Mouse (Mus musculus) left cerebral cortex, adult 8-10 months (tissue): ENCODE results near the gene Rnf103. TPM values are rescaled to one million over a fixed set of nuclear protein-coding genes. Genes with fewer than 3 reads are reported as not detected.
A peak's percentile ranks its signal among the peaks of the same experiment; 100 is the strongest.
"Not testable (repeated sequence)": the region's sequence is repeated elsewhere in the genome, so short reads cannot be mapped to it uniquely, and the experiment has no call there.

ENCODE experiments used
- DNase-seq, 2 experiments: peaks; one replicate each; pipeline ENCODE4 v3.0.0; 2022; ENCODE audit warnings: low spot score in 2 of 2
- total RNA-seq, 4 experiments: library from RNA; stranded (reverse); gene quantifications; 2 replicates each; pipeline ENCODE4 v1.2.4; 2022

The Rnf103 gene
- 10 to 100 TPM; 52.4 to 53.7 (median 53.5) TPM for total RNA-seq

- peak; percentile 81 for DNase-seq
Observed at GRCm38 (mm10) chr6:71493675-71494340, at the start of gene Rnf103. Gene Rnf103, plus strand, starts transcription at chr6:71493894.

GRCm38 (mm10) chr6:71444756-71445155 lies 48.9 kb upstream of the Rnf103 start:
- no peak for DNase-seq

DNA sequence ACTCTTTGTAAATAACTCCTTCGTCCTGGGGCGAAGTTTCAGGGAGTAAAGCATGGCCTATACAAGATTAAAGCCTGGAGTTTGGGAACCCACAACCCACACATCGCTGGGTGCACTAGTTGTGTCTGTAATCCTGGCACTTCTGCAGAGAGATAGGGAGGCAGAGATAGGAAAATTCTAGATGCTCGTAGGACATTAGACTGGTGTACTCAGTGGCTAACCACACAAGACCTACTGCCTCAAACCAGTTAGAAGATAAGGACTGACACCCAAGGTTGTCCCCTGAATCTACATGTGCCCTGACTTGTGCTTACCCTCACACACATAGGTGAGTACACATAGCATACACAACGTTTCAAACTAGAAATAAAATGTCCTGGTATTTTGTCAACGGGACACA lies 48.1 kb upstream of the Rnf103 start:
- no peak for DNase-seq

- no peak for DNase-seq
Observed at GRCm38 (mm10) chr6:71452792-71453191, 40.9 kb upstream of the Rnf103 start.

DNA sequence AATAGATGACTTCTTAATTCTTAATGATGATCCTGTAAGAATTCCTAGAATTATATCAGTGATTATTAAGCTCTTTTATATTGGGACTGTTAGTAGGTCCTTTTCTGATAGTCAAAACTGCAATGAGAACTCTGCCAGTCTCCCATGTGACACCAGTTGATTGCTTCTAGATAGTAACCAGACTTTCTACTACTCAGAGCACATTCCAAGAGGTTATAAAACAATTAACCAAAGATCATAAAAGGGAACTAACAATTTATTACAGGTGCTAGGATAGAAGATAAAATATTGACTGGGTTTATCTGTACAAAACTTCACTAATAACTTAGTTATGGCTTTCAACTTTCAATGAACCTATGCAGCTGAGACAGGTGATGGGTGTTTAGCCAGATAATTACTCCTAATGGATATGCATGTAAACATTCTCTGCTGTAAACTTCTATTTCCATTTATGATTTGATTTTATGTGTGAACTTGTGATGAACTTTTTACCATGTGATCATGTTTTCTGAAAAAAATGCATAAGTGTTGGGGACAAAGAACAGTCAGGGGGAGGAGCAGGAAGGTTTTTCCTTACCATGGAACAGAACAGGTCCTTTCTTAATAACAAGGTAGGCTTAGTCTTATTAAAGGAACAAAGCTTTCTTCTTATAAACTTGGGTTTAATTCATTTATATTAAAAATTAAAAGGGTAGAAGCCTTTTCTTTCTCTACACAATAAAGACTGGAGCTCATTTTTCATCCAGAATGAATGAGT lies 39.5 kb upstream of the Rnf103 start:
- DNase-seq: not testable (repeated sequence)

DNA sequence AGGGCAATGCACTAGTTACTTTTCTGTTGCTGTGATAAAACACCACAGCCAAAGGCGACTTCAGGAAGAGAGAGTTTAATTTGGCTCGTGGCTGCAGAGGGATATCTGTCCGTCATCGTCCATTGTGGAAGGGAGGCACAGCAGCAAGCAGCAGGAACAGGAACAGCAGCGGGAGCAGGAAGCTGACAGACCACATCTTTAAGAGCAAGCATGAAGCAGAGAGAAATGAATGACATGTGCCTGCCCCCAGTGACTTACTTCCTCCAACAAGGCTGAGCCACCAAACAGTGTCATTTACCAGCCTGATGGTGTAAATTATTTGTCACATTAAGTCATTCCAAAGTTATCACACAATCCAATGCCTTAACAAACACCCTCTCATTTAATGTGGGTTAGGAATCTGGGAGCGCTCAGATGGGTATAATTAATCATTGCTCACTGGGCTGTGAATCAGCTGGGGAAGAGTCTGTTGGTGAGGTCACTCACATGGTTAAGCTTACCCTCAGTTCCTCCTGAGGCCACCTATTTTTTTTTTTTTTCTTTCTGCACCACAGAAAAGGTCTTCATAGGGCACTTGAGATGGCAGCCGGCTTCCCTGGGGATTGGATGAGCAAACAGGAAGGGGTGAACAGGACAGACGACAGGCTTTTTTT lies 35.6 kb upstream of the Rnf103 start:
- DNase-seq: no peak

DNA sequence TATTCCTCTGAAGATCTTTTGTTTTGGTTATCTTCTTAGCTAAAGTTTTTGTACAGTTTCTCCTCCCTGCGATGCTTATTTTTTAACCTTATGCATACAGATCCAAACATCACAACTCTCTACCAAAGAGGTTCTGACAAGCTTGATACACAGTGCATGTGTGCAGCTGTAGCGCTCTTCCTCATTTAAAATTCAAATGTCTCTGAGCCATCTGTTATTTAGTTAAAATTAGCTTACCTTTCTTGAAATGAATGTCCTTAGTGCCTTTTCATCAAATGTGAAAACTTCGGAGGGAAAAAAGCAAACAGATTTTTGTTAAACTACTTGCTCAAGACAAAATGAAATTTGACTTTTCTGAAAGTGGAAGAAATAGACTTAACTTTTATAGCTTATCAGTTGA lies 28.5 kb upstream of the Rnf103 start:
- no peak for DNase-seq

DNA sequence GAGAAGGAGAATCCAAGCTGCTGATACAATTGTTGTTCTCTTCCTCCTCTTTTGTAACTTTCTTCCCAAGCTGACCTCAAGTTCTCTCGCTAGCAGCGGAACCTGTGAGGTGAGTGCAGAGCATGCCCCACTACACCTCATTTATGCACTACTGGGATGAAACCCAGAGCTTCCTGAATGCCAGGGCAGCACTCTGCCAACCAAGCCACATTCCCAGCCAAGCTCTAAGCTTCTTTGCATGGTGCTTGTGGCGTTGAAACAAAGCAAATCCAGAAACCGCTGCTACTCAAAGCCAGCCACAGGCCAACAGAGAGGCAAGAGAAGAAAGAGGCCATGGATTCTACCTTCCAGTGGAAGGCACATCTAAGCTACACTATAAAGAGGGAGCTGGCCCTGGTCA lies 25.9 kb upstream of the Rnf103 start:
- DNase-seq: no peak

DNA sequence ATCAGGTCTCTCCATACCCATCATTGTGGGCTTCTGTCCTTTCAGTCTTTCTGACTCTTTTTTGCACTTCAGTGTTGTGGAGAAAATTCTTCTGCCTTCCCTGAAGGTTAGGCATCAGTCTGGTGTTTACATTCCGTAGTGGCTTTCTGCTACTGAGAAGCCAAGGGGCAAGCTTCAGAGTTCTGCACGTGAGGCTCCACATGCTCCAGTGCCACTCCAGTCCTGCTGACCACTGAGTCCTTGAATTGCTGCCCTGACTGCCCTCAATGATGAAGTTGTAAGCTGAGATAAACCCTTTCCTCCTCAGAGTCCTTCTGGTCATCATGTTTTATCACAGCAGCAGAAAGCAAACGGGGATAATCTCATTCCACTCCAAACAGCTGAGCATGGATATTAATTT lies 24.4 kb upstream of the Rnf103 start:
- DNase-seq: no peak

DNA sequence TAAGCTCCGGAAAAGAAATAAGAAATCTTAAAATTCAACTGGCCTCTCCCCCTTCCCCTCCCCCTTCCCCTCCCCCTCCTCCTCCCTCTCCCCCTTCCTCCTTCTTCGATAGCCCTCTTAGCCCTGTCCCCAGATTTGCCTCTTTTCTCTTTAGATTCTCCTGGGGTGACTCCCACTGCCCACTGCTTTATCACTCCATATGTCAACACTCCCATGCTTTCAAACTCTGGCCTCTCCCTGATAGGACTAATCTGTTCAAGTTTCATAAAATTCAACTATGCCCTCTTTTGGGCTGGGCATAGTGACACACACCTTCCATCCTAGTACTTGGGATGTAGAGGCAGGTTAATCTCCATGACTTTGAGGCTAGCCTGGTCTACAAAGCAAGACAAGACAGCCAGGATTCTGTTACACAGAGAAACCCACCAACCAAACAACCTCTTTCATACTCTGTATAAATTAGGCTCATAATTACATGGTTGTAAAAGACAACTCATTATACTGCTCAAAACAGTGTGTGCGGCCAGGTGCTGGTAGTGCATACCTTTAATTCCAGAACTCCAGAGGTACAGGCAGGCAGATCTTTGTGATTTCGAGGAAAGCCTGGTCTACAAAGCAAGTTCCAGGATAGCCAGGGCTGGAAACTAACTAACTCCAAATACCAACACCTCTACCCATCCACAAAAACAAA lies 21.7 kb upstream of the Rnf103 start:
- no peak for DNase-seq

DNA sequence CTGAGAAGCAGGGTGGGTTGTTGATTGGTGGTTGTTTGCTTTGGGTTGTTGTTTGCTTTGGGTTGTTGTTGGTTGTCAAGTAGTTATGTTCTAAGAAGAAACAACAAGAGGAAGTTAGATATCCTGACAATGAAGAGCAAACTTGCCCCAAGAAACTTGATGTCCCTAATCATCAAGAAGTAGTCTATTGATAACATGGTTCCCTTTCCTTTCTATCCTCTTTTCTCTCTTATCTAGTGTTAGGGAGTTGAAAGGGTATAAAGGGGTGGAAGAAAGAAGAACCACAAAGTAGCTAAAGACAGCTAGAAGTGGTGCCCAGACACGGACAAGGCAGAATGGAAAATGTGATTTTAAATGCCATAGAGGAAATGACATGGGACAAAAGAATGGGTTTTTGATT lies 20.9 kb upstream of the Rnf103 start:
- no peak for DNase-seq

DNA sequence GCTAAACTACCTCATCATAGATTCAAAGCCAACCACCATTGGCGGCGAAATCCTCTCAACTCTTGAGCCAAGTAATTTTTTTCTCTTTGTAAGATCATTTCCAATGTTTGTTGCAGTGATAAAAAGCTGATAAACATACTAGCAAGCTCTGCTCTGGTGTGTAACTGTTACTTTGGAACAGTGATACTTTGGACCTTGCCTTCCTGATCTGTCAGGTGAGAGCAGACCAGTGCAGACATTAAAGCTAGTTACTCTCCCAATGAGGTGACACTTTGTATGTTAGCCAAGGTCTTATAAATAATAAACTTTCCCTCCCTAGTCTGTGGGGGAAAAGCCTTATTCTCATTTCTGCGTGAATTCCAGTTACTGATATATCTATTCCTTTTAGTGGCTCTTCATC lies 18.1 kb upstream of the Rnf103 start:
- no peak for DNase-seq

DNA sequence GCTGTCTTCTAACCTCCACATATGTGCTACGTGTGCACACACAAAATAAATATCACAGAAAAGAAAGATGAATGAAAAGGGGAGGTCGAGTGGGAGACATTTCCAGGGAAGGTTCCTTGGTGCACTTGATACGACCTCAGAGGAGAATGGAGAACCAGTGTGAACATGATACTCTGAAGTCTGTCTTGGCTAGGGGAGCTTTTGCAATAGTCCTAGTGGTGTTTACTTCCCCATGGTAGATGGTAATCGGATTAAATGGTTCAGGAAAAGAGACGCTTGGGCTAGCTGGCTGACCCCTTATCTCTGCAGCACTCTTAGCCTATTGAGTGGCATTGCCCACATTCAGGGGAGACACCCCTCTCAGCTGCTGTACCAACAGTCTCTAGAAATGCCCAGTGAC lies 16.9 kb upstream of the Rnf103 start:
- DNase-seq: no peak

DNA sequence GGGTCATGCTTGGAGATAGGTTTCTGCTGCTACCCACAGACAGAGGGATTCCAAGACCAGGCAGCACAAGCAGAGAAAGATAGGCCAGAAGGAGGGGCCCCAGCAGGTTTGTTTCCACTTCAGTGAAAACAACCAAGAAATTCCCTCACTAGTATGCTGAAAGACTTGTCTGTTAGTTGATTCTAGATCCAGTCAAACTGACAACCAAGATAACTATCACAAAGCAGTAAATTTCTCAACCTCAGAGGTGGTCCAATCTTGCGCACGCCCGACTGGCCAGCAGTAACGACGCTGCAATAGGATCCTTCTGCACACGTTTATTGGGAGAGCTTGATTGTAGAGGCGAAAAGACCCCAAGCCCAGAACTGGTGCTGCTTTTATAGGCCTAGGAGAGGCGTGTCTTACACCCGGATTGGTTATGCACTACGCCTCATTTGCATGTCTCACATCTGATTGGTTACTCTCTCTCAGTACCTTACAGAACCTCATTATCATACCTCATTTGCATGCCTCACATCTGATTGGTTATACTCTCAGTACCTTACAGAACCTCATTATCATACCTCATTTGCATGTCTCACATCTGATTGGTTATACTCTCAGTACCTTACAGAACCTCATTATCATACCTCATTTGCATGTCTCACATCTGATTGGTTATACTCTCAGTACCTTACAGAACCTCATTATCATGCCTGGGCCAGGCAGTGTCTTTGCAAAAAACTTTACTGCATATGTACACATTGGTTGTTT lies 14.7 kb upstream of the Rnf103 start:
- not testable (repeated sequence) for DNase-seq

DNA sequence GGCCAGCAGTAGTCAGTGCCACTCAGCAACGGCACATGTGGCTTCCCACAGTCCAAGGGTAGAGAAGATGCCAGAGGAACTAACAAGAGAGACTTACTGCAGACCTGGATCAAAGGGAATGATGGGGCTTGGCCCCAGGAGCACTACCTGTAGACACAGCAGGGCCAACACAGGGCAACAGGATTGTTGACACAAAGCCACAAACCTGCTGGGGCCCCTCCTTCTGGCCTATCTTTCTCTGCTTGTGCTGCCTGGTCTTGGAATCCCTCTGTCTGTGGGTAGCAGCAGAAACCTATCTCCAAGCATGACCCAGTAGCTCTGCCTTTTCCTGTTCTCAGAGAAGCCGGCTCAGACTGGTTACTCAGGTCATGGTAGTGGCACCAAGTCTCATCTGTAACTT lies 14.1 kb upstream of the Rnf103 start:
- not testable (repeated sequence) for DNase-seq

DNA sequence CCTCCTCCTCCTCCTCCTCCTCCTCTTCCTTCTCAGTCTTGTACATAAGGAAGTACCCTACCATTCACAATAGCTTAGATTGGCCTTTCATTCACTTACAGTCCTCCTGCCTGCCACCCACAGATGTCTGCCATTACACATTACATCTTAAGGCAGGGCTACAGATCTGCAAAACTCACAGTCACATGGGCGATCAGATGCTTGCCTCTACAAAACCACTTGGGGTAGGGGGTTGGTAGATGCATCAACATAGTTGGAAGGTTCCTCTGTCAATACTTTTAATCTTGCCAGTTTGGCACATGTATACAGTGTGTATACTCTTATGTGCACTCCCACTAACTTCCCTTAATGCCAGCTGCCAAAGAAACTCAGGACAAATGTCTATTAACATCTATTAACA lies 13.6 kb upstream of the Rnf103 start:
- no peak for DNase-seq

DNA sequence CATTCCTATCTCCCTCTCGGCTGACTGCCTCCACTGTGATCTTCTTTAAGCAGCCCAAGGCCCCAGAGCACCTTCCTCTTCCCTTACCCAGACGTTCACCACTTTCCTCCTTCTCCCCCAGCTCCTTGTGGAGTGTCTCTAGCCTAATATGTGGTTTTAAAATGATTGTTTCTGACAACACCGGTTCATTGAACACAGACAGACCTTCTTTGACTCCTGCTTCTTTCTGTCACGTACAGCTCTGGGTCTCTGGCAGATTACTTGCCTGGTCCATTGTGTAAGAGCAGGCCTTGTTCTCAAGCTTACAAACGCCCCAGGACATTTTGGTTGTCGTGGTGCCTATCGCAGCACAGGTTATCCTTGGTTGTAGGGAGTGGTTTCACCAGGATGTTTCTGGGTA lies 12.6 kb upstream of the Rnf103 start:
- DNase-seq: no peak

DNA sequence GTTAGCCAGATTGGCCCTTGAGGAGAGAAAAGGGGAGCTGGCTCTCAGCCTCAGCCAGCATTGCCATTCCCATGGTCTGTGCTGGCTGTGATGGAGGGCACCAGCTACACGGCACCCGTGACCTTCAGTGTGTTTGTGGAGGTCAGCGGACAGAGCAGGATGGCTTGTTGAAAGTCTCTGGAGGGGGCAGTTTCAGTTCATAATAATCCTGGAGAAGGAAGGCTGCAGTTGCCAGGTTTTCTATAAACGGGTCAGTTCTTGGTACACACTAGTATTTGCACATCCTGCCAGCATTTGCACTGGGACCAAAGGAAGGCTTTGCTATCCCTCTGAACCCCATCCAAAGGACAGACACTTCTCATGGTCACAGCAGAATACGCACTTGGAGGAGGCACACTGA lies 8.4 kb upstream of the Rnf103 start:
- no peak for DNase-seq

- no peak for DNase-seq
Observed at GRCm38 (mm10) chr6:71486226-71486625, 7.5 kb upstream of the Rnf103 start.

DNA sequence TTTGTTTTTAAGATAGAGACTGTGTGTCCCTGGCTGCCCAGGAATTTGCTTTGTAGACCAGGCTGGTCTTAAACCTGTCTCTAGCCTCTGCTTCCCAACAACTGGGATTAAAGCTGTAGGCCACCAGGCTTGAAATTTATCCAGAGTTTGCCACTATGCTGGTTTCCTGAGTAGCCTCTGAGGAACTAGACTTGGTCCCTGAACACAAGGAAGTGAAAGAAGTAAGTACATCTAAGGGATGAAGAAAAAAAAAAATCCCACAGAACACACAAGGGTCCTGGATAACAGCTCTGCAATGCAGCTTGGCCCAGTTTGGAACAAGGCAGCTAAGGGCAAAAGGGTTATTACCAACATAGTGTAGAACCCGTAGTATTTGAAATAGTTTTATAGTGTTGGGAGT lies 6.8 kb upstream of the Rnf103 start:
- DNase-seq: no peak

DNA sequence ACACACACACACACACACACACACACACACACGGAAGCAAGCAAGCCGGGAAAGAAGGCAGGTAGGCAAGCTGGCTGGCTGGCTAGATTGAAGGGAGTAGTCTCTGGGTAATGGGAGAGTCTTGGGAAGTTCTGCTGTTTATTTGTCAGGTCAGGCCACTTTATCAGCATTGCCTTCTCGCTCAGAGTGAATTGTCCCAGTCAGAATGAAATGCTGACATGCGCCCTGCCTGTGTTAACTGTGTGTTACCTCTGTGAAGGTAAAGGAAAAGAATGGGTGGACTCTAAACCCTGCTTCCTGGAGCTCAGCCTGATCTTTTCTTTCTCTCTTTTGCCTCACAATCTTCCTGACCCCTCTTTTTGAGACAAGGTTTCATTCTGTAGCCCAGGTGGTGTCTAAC lies 5.7 kb upstream of the Rnf103 start:
- no peak for DNase-seq
